Mouse (Mus musculus) brain, embryonic 14.5 days (tissue): Measurements from ENCODE around the gene Srp9.

Experiments used
- CTCF ChIP-seq: fragments of 200-500 bp; IDR thresholded peaks from 2 replicates; pipeline ENCODE4 v1.5.1; 2012; ENCODE audit warnings: inconsistent platforms, mild to moderate bottlenecking, moderate library complexity, borderline replicate concordance; ENCODE audit not compliant: insufficient read depth, insufficient read length; ENCODE audit errors: extremely low read depth
- POLR2A ChIP-seq: fragments of 200-500 bp; IDR thresholded peaks from 2 replicates; pipeline ENCODE4 v1.6.1; 2012; ENCODE audit warnings: mild to moderate bottlenecking, inconsistent platforms, borderline replicate concordance; ENCODE audit not compliant: poor library complexity, insufficient read depth, insufficient read length, severe bottlenecking; ENCODE audit errors: extremely low read depth

GRCm38 (mm10) chr1:182086759-182087158 is 37.8 kb upstream of the Srp9 start:
- no peak for TF ChIP-seq CTCF
- no peak for TF ChIP-seq POLR2A
